Mouse (Mus musculus) embryonic fibroblast, embryonic 13.5 days (primary cell): ENCODE results near the gene Gm3488. TPM values are rescaled to one million over a fixed set of nuclear protein-coding genes. Genes with fewer than 3 reads are reported as not detected.
"Not testable (repeated sequence)": the region's sequence is repeated elsewhere in the genome, so short reads cannot be mapped to it uniquely, and the experiment has no call there.

Experiments
- H3K27ac ChIP-seq: 2 replicates; pipeline ENCODE4 v1.5.1; 2012; ENCODE audit warnings: low read length, control low read depth, inconsistent platforms; ENCODE audit not compliant: insufficient read depth
- H3K4me1 ChIP-seq: 2 replicates; pipeline ENCODE4 v1.6.1; 2011; ENCODE audit warnings: low read length; ENCODE audit not compliant: control insufficient read depth, insufficient read depth
- H3K4me3 ChIP-seq: 2 replicates; pipeline ENCODE4 v1.5.1; 2011; ENCODE audit warnings: mild to moderate bottlenecking, control low read depth, low read length; ENCODE audit not compliant: insufficient read depth
- polyA plus RNA-seq: library from polyadenylated mRNA; stranded (reverse); fragments of >200 nt; gene quantifications from 2 replicates; pipeline ENCODE4 v1.2.4, GENCODE M21; 2011; ENCODE audit warnings: low read depth; ENCODE audit not compliant: missing spikeins, insufficient read length

Gene Gm3488
- not detected in 2 replicates for polyA plus RNA-seq

DNA sequence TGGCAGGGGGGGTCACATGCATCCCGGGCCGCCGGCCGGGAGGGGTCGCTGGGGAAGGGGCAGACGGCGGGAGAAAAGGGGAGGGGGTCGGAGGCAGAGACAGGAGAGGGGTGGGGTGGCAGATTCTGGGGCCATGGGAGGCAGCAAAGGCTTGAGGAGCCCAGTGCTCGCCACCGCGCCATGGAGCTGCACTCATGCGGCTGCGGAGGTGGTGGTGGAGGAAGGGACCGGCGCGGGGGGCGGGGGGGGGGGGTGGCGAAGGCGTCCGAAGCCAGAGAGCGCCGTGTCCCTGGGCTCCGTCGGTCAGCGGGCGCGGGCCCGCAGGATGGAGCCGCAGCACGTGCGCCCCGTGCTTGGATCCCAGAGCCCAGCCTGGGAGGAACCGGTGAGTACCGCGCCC, at the start of gene Gm3488:
Gm3488 (plus strand) TSS at position 301 of the 400 bp plus-strand sequence.
- not testable (repeated sequence) for H3K27ac ChIP-seq, H3K4me1 ChIP-seq, H3K4me3 ChIP-seq

DNA sequence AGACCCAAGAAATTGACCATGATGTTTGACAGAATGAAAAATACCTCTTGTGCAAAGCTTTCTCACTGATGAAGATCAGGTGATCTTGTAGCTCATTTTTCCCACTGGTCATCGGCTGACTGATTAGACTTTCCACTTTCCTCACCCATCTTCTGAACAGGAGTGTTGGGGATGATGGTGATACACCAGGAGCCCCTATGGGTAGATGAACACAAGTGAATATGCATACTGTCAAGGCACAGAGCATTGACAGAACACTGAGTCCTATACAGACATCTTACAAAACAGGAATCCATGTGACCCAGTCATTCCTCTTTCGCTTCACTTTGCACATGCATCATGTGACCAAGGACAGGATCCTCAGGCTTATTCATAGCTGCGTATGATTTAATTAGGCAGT, 46.1 kb upstream of the Gm3488 start, which contains the start of gene Gm3194:
Gm3194 (minus strand) TSS at position 101 of the 400 bp plus-strand sequence.
- H3K4me1 ChIP-seq, H3K4me3 ChIP-seq, H3K27ac ChIP-seq: not testable (repeated sequence)

DNA sequence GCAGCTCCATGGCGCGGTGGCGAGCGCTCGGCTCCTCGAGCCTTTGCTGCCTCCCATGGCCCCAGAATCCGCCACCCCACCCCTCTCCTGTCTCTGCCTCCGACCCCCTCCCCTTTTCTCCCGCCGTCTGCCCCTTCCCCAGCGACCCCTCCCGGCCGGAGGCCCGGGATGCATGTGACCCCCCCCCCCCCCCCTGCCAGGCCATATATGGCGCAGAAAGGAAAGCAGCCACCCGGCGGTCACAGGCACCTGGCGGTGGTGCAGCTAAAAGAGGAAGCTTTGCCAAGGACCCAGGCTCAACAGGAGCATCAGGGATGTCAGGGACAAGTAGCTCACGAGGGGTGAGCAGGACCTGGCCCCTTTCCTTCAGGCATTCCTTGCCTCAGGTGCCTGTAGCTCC, 41.0 kb upstream of the Gm3488 start:
- not testable (repeated sequence) for H3K27ac ChIP-seq, H3K4me3 ChIP-seq

DNA sequence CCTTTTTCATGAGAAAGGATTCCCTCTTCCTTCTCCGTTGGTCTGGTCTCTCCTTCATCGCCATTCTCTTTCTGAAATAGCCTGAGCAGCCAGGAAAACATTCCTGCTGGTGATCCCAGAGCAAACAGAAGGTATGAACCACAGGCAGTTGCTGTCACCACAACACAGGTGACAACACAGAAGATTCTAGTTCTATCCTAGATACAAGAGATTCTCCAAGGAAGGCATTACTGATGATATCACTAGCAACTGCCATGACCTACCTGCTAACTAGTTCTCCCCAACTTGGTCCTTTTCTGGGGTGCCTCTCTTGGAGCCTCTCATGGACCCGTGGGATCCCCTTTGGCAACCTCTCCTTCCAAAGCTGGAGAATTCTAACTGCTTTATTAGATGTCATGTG, 23.7 kb upstream of the Gm3488 start, which contains the start of gene Gm8246:
Gm8246 (minus strand) TSS at position 101 of the 400 bp plus-strand sequence.
- not testable (repeated sequence) for H3K4me1 ChIP-seq, H3K4me3 ChIP-seq, H3K27ac ChIP-seq

More for the DNA sequence above, 41.0 kb upstream of the Gm3488 start:
- not testable (repeated sequence) for H3K4me1 ChIP-seq

DNA sequence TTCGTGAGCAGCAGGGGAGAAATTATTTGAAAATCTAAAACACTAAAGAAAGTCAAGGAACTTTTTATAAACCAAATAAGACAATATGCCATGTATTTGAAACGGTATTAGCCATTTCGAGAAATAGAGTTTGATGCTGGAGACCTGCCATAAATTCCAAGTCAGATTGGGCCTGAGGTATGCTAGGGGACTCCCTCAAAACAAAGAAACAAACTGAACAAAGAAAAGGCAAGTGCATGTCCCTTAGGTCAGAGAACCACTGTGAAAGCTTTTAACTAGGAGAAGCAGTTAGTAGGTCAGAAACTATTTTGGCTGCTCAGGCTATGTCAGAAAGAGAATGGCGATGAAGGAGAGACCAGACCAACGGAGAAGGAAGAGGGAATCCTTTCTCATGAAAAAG, 17.6 kb upstream of the Gm3488 start, which contains the start of gene Gm3187:
Gm3187 (plus strand) TSS at position 301 of the 400 bp plus-strand sequence.
- not testable (repeated sequence) for H3K27ac ChIP-seq, H3K4me1 ChIP-seq, H3K4me3 ChIP-seq

DNA sequence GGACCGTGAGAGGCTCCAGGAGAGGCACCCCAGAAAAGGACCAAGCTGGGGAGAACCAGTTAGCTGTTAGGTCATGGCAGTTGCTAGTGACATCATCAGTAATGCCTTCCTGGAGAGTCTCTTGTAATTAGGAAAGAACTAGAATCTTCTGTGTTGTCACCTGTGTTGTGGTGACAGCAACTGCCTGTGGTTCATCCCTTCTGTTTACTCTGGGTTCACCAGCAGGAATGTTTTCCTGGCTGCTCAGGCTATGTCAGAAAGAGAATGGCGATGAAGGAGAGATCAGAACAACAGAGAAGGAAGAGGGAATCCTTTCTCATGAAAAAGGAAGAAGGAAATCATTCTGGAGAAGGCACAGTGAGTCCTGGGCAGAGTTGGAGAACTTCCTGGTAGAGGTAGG, 36.7 kb downstream of the Gm3488 start, which contains the start of gene Gm3532:
Gm3532 (plus strand) TSS at position 301 of the 400 bp plus-strand sequence.
- H3K27ac ChIP-seq, result not testable (repeated sequence)

More for the DNA sequence above, 36.7 kb downstream of the Gm3488 start, which contains the start of gene Gm3532:
- H3K4me1 ChIP-seq, H3K4me3 ChIP-seq: not testable (repeated sequence)

Other genes with a start within 250 kb of the Gm3488 start
- not detected in 2 replicates for gene Gm3526, start 241.1 kb upstream of the Gm3488 start, polyA plus RNA-seq
- not detected in 2 replicates for gene Gm3542, start 166.7 kb upstream of the Gm3488 start, polyA plus RNA-seq
- gene Gm3500, start 112.6 kb upstream of the Gm3488 start, polyA plus RNA-seq, result not detected in 2 replicates
- gene Gm3194, start 46.2 kb upstream of the Gm3488 start, polyA plus RNA-seq, result not detected in 2 replicates
- not detected in 2 replicates for gene Gm8246, start 23.8 kb upstream of the Gm3488 start, polyA plus RNA-seq
- not detected in 2 replicates for gene Gm3187, start 17.5 kb upstream of the Gm3488 start, polyA plus RNA-seq
- gene Gm3532, start 36.8 kb downstream of the Gm3488 start, polyA plus RNA-seq, result not detected in 2 replicates
- gene Gm8265, start 131.4 kb downstream of the Gm3488 start, polyA plus RNA-seq, result not detected in 2 replicates
- gene Gm9603, start 185.8 kb downstream of the Gm3488 start, polyA plus RNA-seq, result not detected in 2 replicates
- gene Gm3373, start 239.9 kb downstream of the Gm3488 start, polyA plus RNA-seq, result not detected in 2 replicates